Mouse (Mus musculus) B cell, adult (primary cell): Measurements from ENCODE around the gene Gm47791. TPM values are rescaled to one million over a fixed set of nuclear protein-coding genes. Genes with fewer than 3 reads are reported as not detected.

Source experiments
- total RNA-seq: library from RNA; stranded (reverse); gene quantifications from 4 replicates; pipeline ENCODE4 v1.2.4, GENCODE M21; 2023; ENCODE audit not compliant: inconsistent age

Gm47791 gene
- total RNA-seq: not detected in 4 replicates

GRCm38 (mm10) chr1:82771022-82771586, at the start of gene Gm47791:
Gm47791 (minus strand) TSS chr1:82771243.

GRCm38 (mm10) chr1:82768269-82768668, 2.8 kb downstream of the Gm47791 start, which contains the start of gene Tm4sf20:
Tm4sf20 (minus strand) TSS chr1:82768461.

GRCm38 (mm10) chr1:82724339-82725025, 46.6 kb downstream of the Gm47791 start, which contains the start of gene Mff:
Mff (plus strand) TSS chr1:82724890.

Other genes with a start within 250 kb of the Gm47791 start
- not detected in 4 replicates for gene Col4a4, start 184.4 kb downstream of the Gm47791 start, total RNA-seq
- not detected in 4 replicates for gene Col4a3, start 184.3 kb downstream of the Gm47791 start, total RNA-seq
- gene Mff, start 46.4 kb downstream of the Gm47791 start, total RNA-seq: 90.3 to 120 TPM (median 113 TPM) in 4 replicates
- not detected in 4 replicates for gene Tm4sf20, start 2.8 kb downstream of the Gm47791 start, total RNA-seq
- gene Agfg1, start 68.2 kb upstream of the Gm47791 start, total RNA-seq: 55.5 to 56.8 TPM (median 56.2 TPM) in 4 replicates
- 1.6 to 2.7 TPM (median 1.8 TPM) in 3 of 4 replicates, not detected in the other for gene A030005L19Rik, start 142.1 kb upstream of the Gm47791 start, total RNA-seq
- gene A030014E15Rik, start 153.7 kb upstream of the Gm47791 start, total RNA-seq: not detected in 4 replicates
- not detected in 4 replicates for gene Gm6217, start 160.2 kb upstream of the Gm47791 start, total RNA-seq
- gene A030003K21Rik, start 172.1 kb upstream of the Gm47791 start, total RNA-seq: not detected in 4 replicates
- not detected in 4 replicates for gene Gm7544, start 184.8 kb upstream of the Gm47791 start, total RNA-seq
- not detected in 4 replicates for gene Gm47955, start 189.0 kb upstream of the Gm47791 start, total RNA-seq
- gene Gm47959, start 229.3 kb upstream of the Gm47791 start, total RNA-seq: not detected in 4 replicates